Mouse (Mus musculus) intestine, postnatal 0 days (tissue): ENCODE data around the gene Kif13a. TPM values are rescaled to one million over a fixed set of nuclear protein-coding genes. Genes with fewer than 3 reads are reported as not detected.
A peak's percentile ranks its signal among the peaks of the same experiment; 100 is the strongest.

ENCODE experiments used
- ATAC-seq: fragments of 200-750 bp; cut with Nextera tagmentation; 2 replicates; pipeline ENCODE4 v1.8.0; 2017; ENCODE audit warnings: mild to moderate bottlenecking, moderate TSS enrichment, moderate library complexity
- H3K27ac ChIP-seq: fragments of 300-500 bp; sonication (generic); 2 replicates; pipeline ENCODE4 v1.5.1; 2014; ENCODE audit warnings: mild to moderate bottlenecking, low read depth, low read length, moderate library complexity
- H3K27me3 ChIP-seq: fragments of 300-500 bp; sonication (generic); replicated peaks from 2 replicates; pipeline ENCODE4 v1.6.1; 2014; ENCODE audit warnings: low read length, mixed read lengths; ENCODE audit not compliant: control insufficient read depth, insufficient read depth
- H3K36me3 ChIP-seq: fragments of 300-500 bp; sonication (generic); 2 replicates; pipeline ENCODE4 v1.6.1; 2014; ENCODE audit warnings: mild to moderate bottlenecking, moderate library complexity; ENCODE audit not compliant: control insufficient read depth, insufficient read depth
- H3K4me1 ChIP-seq: fragments of 300-500 bp; sonication (generic); replicated peaks from 2 replicates; pipeline ENCODE4 v1.6.1; 2014; ENCODE audit warnings: antibody characterized with exemption, low read length, mixed read lengths; ENCODE audit not compliant: control insufficient read depth, insufficient read depth
- H3K4me2 ChIP-seq: fragments of 300-500 bp; sonication (generic); replicated peaks from 2 replicates; pipeline ENCODE4 v1.6.1; 2014; ENCODE audit warnings: low read depth, mild to moderate bottlenecking, moderate library complexity
- H3K4me3 ChIP-seq: fragments of 300-500 bp; sonication (generic); 2 replicates; pipeline ENCODE4 v1.5.1; 2014; ENCODE audit warnings: low read depth, low read length
- H3K9ac ChIP-seq: fragments of 300-500 bp; sonication (generic); 2 replicates; pipeline ENCODE4 v1.6.1; 2014; ENCODE audit warnings: mild to moderate bottlenecking, low read depth, low read length
- H3K9me3 ChIP-seq: fragments of 300-500 bp; sonication (generic); 2 replicates; pipeline ENCODE4 v1.6.1; 2016; ENCODE audit warnings: mixed run types; ENCODE audit not compliant: control insufficient read depth
- CTCF ChIP-seq: sonication (generic); IDR thresholded peaks from 2 replicates; pipeline ENCODE4 v1.5.1; 2016; ENCODE audit warnings: low read depth, mild to moderate bottlenecking, control low read depth, antibody characterized with exemption, moderate library complexity
- WGBS: fragments of 180-500 bp; shearing (Covaris S2); extraction: QIAGEN DNeasy Blood & Tissue Kit; methylation state at CpG from one replicate; pipeline ENCODE4 v1.1.7; 2014; 5-methylcytosine and 5-hydroxymethylcytosine counted together
- polyA plus RNA-seq: library from polyadenylated mRNA; unstranded; fragments of >200 nt; fragmentation: Nextera tagmentation; extraction: Ambion mirVana; gene quantifications from 2 replicates; pipeline ENCODE4 v1.2.1, GENCODE M21; 2015

The Kif13a gene
- polyA plus RNA-seq, 1 experiment from 2014 or later = 11.3 TPM

GRCm38 (mm10) chr13:46798156-46798555 is 131.5 kb downstream of the Kif13a start:
- no peaks in the 10 kb centered on the region for H3K27me3 ChIP-seq
- WGBS = 44% methylated on average over 4 of the region's 4 CpGs
- no peak overlapping the region for H3K9ac ChIP-seq
- peak; percentile 97 for TF ChIP-seq CTCF
- H3K4me3 ChIP-seq = no peak overlapping the region
- no peak overlapping the region for H3K4me2 ChIP-seq
- no peak overlapping the region for H3K27ac ChIP-seq
- no peaks in the 10 kb centered on the region for H3K9me3 ChIP-seq
- H3K36me3 ChIP-seq = peaks cover 47% of the 10 kb centered on the region
- ATAC-seq = no peak
- no peaks in the 10 kb centered on the region for H3K4me1 ChIP-seq

- 90% methylated on average over 1 of the region's 1 CpGs for WGBS
- no peak overlapping the region for H3K27ac ChIP-seq
- H3K9ac ChIP-seq = no peak overlapping the region
- no peak for ATAC-seq
- peaks cover 50% of the 10 kb centered on the region for H3K36me3 ChIP-seq
- no peaks in the 10 kb centered on the region for H3K4me1 ChIP-seq
- TF ChIP-seq CTCF = no peak
- H3K27me3 ChIP-seq = no peaks in the 10 kb centered on the region
- no peak overlapping the region for H3K4me2 ChIP-seq
- no peaks in the 10 kb centered on the region for H3K9me3 ChIP-seq
- H3K4me3 ChIP-seq = no peak overlapping the region
These were observed 133.3 kb downstream of the Kif13a start for GRCm38 (mm10) chr13:46796381-46796780.

DNA sequence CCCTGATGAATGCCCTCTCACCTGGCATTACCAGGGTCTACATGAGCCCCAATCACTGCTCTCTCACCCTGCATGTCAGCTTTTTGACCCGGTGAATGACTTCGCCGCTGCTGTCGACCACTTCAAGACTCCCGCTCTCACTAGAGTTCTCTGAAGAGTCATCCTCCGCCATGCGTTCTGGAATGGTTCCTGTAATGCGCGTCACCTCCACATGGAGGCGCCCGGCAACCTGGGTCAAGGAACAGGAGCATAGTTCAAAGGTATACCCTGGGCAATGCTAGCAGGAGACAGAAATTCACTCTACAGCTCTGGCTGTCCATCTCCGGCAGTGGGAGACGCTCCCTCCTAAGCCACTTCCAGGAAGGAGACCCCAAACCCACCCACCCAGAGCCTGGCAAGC is 135.8 kb downstream of the Kif13a start:
- WGBS = 80% methylated on average over 13 of the region's 13 CpGs
- Histone ChIP-seq H3K4me2 (no peak overlapping the region), H3K9me3 (no peaks in the 10 kb centered on the region), H3K27ac (no peak overlapping the region), H3K4me1 (no peaks in the 10 kb centered on the region), H3K9ac (no peak overlapping the region), H3K36me3 (peaks cover 49% of the 10 kb centered on the region), H3K4me3 (no peak overlapping the region), H3K27me3 (no peaks in the 10 kb centered on the region)
- no peak for ATAC-seq
- peak; percentile 51 for TF ChIP-seq CTCF

DNA sequence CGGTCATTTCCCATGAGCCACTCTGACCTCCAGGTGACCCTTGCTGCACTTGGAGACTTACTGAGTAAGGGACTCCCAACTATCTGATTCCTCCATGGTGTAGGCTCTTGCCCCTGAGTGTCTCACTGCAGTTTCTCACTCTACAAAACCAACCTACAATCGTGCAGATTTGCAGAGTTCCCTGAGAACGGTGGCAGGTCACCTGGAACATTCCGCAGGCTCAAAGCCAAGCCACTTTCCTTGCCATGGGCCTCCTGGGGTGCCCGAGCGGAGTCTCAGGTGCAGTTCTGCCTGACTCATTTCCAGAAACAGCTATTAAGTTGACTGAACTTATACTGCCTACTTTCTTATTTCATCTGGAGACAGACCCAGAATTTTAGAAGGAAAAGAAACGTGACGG is 141.2 kb downstream of the Kif13a start:
- H3K36me3 ChIP-seq = peaks cover 45% of the 10 kb centered on the region
- WGBS = 75% methylated on average over 8 of the region's 8 CpGs
- ATAC-seq = no peak
- H3K4me2 ChIP-seq = no peak overlapping the region
- H3K9me3 ChIP-seq = no peaks in the 10 kb centered on the region
- no peak overlapping the region for H3K4me3 ChIP-seq
- no peaks in the 10 kb centered on the region for H3K27me3 ChIP-seq
- H3K9ac ChIP-seq = no peak overlapping the region
- no peak overlapping the region for H3K27ac ChIP-seq
- no peak for TF ChIP-seq CTCF
- H3K4me1 ChIP-seq = no peaks in the 10 kb centered on the region

DNA sequence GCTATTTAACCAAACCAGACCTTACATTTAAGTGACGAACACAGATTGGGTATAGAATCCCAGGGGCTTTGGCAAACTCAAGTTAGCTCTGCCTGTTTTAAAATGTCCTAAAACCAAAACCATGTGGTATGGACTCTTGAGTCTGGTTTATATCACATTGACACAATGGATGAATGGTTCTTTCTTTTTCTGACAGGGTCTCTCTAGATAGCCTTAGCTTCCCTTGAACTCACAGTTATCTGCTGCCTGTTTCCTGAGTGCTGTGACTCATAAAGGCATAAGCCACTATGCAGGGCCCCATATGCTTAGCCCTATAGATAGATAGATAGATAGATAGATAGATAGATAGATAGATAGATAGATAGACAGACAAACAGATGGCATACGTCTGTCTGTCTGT is 142.8 kb downstream of the Kif13a start:
- 90% methylated on average over 2 of the region's 2 CpGs for WGBS
- H3K27me3 ChIP-seq = no peaks in the 10 kb centered on the region

GRCm38 (mm10) chr13:46786064-46786561 is 143.6 kb downstream of the Kif13a start:
- no peak for ATAC-seq
- H3K9me3 ChIP-seq = no peaks in the 10 kb centered on the region
- H3K27ac ChIP-seq = no peak overlapping the region
- no peaks in the 10 kb centered on the region for H3K27me3 ChIP-seq
- H3K36me3 ChIP-seq = peaks cover 30% of the 10 kb centered on the region
- no peaks in the 10 kb centered on the region for H3K4me1 ChIP-seq
- H3K4me3 ChIP-seq = no peak overlapping the region
- WGBS = 95% methylated on average over 10 of the region's 10 CpGs
- no peak for TF ChIP-seq CTCF
- H3K4me2 ChIP-seq = no peak overlapping the region
- no peak overlapping the region for H3K9ac ChIP-seq

More for the DNA sequence above, 142.8 kb downstream of the Kif13a start:
- Histone ChIP-seq H3K4me2 (no peak overlapping the region), H3K27ac (no peak overlapping the region), H3K36me3 (peaks cover 34% of the 10 kb centered on the region), H3K9me3 (no peaks in the 10 kb centered on the region), H3K4me3 (no peak overlapping the region), H3K9ac (no peak overlapping the region), H3K4me1 (no peaks in the 10 kb centered on the region)
- ATAC-seq = no peak
- no peak for TF ChIP-seq CTCF

GRCm38 (mm10) chr13:46780379-46780778 is 149.3 kb downstream of the Kif13a start:
- no peak for TF ChIP-seq CTCF
- no peaks in the 10 kb centered on the region for H3K9me3 ChIP-seq
- no peak for ATAC-seq
- H3K4me2 ChIP-seq = no peak overlapping the region
- no peak overlapping the region for H3K9ac ChIP-seq
- no peaks in the 10 kb centered on the region for H3K4me1 ChIP-seq
- H3K27me3 ChIP-seq = no peaks in the 10 kb centered on the region
- no peak overlapping the region; the same call in 1 of the 2 replicates for H3K27ac ChIP-seq
- peaks cover 22% of the 10 kb centered on the region; the same call in 1 of the 2 replicates for H3K36me3 ChIP-seq
- 76% methylated on average over 11 of the region's 11 CpGs for WGBS
- H3K4me3 ChIP-seq = no peak overlapping the region
